Mouse (Mus musculus) embryonic fibroblast, embryonic 13.5 days (primary cell): ENCODE measurements around the gene Olfr279.

Experiments
- CTCF ChIP-seq: IDR thresholded peaks from 2 replicates; pipeline ENCODE4 v1.5.1; 2011; ENCODE audit warnings: mild to moderate bottlenecking, control low read depth, low read length, moderate library complexity, borderline replicate concordance; ENCODE audit not compliant: insufficient read depth
- POLR2A ChIP-seq: IDR thresholded peaks from 2 replicates; pipeline ENCODE4 v1.6.1; 2011; ENCODE audit warnings: low read depth, mild to moderate bottlenecking, control low read depth, low read length, moderate library complexity

DNA sequence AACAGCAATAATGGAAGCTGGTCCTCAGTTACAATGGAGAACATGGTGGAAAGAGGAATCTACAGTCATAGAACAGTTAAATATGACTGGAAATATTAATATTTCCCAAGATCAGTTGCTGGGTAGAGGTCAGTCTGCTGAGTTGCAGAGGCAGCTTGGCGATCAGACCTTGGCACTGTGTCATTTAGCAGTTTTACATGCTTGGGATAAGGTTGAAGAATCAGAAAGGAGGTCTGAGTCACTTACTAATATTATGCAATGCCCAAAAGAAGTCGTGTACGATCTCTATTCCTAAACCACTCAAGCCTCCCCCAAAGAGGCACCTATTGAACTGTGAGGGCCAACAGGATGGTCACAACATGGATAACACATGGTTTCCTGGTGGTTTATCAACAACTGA lies 47.6 kb upstream of the Olfr279 start:
- no peak for TF ChIP-seq POLR2A
- no peak for TF ChIP-seq CTCF
